14 mouse cellular contexts compared by ENCODE assay signal in genomic region chr4:79291091-79291490, GRCm38 (mm10).
A peak's percentile ranks its signal among the peaks of the same experiment; 100 is the strongest.
DNase-seq lines count a peak whose midpoint lies in the region; ATAC-seq lines count a peak whose summit lies in the region.
"Had no signal": no experiment of that assay in that cellular context is flagged by ENCODE, and none has a peak within 500 bp of the region (broad histone marks: within the 10 kb centered on the region; RNA-seq: fewer than 3 reads in every experiment).

No protein-coding gene starts in this region.

- intact Hi-C loops in left cerebral cortex, postnatal 4 days (cut with DNase I), result no loop called here
- intact Hi-C loops in left cerebral cortex, postnatal 14 days (cut with DNase I), result no loop called here

- peak; percentile 29 to 62 for DNase-seq in cerebellum, postnatal 14 days
- DNase-seq in cerebellum, adult 11 months, result no peak
- no peak for DNase-seq in frontal cortex, postnatal 36 days (ENCODE audit: low spot score in 2 of 2)
- DNase-seq in left cerebral cortex, postnatal 4 days, result peak; percentile 37
- no peak for DNase-seq in left cerebral cortex, postnatal 14 days (ENCODE audit: low spot score in 2 of 2)
- peak; percentile 11 to 15 for DNase-seq in layer of hippocampus, postnatal 36 days
- no peak for DNase-seq in thymus, adult 18-20 months
- DNase-seq: adrenal gland, postnatal 14 days; cerebellum, adult 8-10 months; embryo, embryonic 11 days; gastrocnemius, adult 2 months; gastrocnemius, postnatal 25 days had no signal

- peak; percentile 70 for ATAC-seq in frontal cortex, adult (ENCODE audit: low TSS enrichment)
- ATAC-seq: intestine, embryonic 15.5 days had no signal

Comparison
In these comparisons a context has a peak if more than half of its experiments do, and no peak if none do; other contexts are left out.
1. DNase-seq: peak in cerebellum, postnatal 14 days (2 of 2), left cerebral cortex, postnatal 4 days (single experiment) and layer of hippocampus, postnatal 36 days (2 of 2); none in cerebellum, adult 11 months (single experiment), frontal cortex, postnatal 36 days (0 of 2), left cerebral cortex, postnatal 14 days (0 of 2) and thymus, adult 18-20 months (0 of 2).